Mouse (Mus musculus): ENCODE measurements at regions not wholly inside any gene's neighbourhood (a gene's known extent, or its start where the extent isn't known, plus 50 kb on each side); places are given as distances from the start of the nearest gene placed in this dataset.

DNA sequence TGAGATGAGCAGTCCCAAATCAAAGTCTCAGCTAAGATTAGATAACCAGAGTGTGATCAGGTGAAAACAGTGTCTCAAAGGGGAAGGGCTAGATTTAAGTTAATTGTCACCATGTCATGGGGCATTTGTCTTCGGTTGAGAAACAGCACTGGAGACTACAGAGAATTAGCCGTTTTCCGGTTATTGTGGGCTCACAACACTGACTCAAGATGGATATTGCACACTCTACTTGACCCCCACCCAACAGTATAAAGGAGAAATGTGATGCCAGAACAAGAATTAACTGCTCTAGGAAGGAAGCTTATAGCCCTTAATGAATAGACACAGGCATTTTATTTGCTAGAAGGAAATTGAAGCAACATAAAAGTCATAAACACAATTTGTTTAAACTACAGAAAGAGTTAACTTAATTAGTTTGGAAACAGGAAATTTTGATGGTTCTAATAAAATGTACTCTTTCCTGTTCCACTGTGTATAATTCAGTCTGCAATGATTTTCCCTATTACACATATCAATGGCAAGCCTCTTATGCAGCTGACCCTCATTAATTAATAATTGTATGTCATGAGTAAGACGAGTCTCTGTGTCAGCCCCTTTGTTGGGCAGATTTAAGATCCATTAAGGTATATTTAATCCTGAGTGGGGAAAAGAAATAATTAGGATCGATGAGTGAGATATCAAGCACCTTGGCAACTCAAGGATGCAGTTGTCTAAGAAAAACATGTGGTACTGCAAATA is 277.4 kb upstream of the Tmeff2 start:
- no peak for DNase-seq

DNA sequence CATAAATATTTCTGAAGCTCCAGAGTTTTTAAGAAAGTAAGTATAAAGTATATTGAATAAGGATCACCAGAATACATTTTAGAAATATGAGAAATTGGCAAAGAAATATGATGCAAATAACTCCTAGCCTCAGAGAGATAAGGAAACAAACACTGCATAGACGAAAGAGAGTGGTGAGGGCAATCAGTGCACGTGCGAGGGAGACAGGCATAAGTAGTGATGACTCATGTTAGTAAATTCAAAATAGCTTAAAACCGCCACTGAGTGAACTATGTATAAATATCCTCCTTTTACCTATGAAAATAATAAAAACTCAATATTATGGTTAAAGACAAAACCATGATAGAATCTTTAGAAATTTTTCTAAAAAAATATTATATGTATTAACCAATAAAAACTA is 271.4 kb upstream of the Tmeff2 start:
- DNase-seq: no peak

DNA sequence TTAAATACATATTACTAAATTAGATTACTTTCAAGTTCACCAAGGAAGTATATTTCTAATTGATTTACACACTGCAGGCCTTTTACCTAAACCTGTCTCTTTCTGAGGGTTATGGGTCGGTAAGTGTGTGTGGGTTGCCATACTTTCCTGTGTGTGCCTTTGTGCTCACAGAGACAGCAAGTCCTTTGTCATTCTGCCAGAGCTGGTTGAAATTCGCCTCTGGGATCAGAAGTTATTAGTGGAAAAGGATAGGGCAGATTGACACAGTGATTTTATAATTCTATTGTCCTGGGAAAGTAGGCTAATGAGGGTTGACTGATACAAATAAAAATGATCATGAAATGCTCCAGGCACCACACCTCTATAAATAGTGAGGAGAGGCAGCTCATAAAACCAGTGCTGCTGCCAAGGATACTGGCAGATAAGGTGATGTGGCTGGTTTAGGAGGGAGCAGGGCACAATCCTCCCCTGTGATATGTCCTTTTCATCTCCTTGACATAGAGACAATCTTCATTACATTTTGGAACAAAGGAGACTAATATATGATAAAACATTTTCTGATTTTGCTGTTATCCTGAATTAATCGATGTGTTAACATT is 270.9 kb upstream of the Tmeff2 start:
- DNase-seq: peak in 1 of 2 experiments; percentile 23

DNA sequence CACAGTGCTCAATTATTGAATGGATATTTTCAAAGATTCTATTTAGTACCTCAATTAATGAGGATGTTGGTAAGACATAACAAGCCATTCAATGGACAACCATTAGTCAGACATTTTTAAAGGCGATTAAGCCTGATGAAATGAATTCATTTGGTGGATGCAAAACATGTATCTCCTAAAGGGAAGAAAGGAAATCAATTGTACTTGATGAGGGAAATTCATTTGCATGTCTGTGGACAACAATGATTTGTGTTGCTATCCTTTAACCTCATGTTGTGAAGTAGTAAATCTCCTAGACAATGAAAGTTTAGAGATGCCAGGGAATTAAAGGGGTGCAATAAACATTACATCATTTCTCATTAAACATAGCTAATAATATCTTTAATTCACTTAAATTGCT is 262.5 kb upstream of the Tmeff2 start:
- DNase-seq: no peak

DNA sequence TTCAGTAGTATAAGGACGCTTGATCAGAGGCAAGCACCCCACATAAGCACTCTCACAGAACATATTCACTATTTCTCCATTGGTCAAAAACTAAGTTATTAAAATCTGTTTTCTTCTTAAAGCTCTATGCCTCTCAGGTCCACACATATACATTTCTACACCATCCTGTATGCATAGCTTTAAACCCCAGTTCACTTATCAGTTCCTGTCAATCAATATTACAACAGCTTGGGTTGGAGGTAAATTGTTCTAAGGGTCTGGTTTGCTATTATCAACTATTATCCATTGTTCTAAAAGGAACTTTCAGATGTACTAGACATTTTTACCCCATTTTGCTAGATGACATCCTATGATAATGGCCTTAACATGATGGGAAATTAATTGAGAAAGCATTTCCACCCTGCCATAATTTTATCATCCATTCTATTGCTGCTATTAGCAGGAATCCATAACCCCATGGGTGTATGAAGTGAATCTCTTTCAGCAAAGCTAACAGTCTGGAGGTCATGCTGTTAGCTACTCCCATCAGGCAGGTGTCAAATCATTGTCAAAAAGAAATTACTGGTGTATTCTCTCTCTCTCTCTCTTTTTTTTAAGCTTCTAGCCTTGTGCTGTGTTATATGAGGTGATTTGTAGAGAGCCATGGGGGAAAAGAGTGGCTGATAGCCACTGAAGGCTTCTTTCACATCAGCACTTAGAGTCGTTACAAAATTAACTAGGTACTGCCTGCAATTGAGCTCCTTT is 253.3 kb upstream of the Tmeff2 start:
- DNase-seq: no peak

DNA sequence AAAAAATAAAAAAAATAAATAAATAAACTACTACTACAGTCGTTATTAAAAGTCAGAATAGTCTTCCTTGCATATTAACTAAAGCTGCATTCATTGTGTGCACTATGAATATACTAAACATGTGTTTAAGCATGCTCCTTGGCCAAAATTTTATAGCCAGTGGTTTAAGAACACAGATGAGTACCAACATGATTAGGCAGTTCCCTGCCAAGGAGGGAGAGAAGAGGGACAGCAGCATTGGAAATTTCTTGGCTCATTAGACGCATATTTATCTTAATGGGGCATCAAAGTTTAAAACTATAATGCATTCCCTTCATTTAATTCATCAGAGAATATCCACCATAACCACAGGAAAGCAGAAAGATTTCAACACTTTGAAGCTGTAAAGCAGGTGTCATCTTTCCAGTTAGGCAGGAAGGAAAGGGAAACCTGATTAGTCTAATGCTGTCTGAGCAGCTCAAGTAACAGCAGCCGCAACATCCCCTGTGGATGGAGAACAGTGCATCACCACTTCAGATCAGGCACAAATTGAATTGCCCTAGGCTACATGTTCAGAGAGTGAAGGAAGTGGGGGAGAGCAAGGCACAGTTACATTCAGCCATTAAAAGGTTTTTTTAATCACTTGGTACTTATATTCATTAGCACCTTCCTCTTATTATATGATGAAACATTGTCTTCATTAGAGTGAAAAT is 248.3 kb upstream of the Tmeff2 start:
- no peak for DNase-seq

DNA sequence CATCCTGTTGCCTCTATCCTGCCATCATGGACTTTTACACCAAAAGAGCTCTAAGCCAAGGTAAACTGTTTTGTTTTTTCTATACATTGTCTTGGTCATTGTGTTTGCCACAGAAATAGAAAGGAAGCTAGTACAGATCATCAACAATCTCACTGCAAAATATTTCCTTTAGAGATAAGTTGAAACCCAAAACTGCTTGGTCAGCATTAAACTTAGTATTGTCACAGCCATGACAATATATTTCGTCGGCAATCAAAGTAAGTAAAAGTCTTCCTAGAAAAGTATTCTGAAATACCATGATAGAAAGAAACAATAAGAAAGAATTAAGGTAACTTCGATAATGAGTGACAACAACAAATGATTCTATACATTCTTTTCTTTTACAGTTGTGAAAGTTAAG is 235.3 kb upstream of the Tmeff2 start:
- DNase-seq: no peak

DNA sequence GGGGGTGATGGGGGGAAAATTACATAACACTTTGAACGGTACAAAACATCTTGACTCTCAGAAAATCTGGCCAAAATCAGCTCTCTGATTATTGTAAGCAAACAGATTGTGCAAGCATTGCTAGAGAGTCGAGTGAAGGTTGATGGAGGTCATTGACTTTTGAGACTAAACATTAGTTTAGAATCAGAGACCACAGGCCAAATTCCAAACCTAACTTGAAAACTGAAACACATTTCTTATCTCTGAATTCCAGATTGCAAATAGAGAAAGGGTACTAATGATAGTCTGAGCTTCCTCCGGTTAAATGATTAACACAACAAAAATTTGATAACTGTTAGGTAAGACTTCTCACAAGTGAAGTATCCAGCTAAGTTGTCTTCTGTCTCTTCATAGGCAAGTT is 217.5 kb upstream of the Tmeff2 start:
- no peak for DNase-seq

DNA sequence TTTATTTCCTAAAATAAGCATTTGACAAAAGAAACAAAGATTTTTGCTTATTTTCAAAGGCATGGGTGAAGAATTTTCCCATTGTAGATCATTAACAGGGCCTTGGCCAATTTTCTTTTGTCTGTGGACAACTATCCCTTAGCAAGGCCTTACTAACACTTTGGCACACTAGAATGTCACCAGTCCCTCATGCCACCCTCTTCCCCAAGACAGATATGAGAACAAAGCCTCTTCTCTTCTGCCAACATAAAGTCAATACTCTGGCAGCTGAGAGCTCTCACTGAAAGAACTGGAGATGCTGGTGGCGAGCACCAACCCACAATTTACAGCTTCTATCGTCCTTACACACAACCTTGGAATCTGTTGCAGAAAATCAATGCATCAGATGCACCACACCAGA is 215.1 kb upstream of the Tmeff2 start:
- no peak for DNase-seq

DNA sequence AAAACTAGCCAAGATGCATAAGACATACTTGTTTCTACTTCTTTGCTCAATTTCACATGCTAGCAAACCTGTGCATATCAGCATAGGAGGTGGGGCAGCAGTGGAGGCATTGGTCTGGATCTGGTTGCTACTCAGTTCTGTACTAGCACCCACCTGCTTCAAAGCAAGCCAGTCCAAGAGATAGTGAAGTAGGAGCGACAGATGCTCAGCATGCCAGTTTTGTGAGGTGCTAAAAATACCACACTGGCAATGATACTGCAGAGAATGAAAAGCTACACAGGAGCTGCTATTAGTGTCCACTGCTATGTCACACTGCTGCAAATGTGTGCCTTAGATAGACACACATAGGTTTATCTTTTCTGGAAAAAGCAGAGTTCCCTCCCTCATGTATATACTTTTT is 203.5 kb upstream of the Tmeff2 start:
- peak in 1 of 2 experiments; percentile 13 for DNase-seq

DNA sequence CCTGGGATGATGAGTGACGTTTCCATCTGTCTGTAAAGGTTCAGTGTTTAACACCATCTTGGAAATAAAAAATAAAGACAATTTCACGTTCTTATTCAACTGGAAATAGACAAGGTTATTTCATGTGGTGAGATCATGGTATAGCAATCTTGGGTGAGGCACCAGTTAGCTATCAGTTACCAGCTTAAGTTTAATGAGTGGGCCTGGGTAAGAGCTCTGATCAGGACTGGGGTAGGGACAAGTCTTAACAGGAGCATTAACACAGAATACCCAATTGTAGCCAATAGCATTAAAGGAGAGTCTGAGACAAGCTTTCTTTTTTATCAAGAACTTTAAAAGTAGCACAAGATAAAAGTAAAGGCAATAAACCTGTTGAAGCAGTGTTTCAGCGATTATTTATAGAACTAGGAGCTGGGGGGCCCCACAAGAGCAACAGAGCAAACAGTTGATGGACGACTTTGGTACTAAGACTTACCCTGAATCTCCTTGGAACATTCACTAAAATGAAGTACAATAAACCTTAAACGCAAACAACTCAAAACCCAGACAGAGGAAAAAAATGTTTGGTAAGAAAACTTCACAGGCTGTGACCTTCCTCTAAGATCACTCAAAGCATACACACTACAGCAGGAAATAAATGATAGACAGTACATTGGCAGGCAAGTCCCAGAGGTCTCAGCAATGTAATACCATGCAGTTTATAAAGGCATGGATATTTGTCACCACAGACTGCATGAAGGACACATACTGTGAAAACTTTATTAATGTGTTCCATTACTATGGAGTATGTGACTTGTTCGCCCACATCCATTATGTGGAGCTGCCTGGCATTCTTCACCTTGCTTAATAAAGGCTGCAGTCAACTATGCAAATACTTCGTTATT is 202.9 kb upstream of the Tmeff2 start:
- DNase-seq: no peak

DNA sequence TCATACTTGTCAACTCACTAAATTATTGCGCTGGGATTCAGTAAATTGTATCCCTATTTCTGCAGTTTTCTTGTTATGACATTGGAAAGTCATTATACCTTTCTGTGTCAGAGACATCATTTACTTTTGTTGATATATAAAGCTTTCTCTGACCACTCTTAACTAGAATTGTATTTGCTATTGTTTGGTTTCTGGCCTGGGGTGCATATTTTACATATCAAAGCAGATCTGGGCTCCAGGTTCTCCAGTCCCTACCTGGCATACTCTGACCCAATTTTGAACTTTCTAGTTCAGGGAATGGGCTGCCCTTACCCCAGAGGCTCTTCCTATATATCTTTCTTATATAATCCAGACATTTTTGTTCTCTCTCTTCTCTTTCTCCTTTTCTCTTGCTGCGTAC is 195.8 kb upstream of the Tmeff2 start:
- DNase-seq: no peak

DNA sequence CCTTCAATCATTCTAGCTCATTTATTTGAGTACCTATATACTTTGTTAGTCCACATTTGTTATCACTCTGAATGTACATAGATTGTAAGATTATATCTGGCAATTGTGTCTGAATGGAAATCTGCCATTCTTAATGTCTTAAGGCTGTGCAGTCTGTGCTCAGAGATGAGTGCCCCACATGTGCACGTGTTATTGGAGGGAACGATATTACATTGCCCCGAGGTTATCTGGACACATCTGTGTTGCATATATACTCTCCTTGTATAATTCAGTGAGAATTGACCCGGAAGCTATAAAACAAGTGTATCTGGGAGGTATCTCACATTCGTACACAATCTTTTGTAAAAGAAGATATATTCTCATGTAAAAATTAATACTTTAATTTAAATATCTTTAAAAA is 155.4 kb upstream of the Tmeff2 start:
- no peak for DNase-seq

DNA sequence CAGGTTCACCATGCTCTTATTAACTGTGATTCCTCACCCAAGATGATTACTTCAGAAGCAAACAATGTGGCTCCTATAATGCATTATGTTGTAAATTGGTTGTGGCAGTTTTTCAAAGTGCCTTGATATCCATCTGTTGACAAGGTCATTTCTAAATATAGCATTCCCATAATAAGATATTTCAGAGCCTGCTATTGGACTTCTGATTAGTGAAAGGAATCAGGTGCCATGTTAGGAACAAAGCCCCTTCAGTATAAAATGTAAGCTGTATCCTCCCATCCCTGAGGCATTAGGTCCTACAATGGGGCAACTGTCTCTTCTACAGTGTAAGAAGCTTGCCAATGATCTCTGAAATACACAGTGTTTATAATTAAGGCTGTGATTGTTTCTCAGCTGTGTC is 130.2 kb upstream of the Tmeff2 start:
- DNase-seq: no peak

DNA sequence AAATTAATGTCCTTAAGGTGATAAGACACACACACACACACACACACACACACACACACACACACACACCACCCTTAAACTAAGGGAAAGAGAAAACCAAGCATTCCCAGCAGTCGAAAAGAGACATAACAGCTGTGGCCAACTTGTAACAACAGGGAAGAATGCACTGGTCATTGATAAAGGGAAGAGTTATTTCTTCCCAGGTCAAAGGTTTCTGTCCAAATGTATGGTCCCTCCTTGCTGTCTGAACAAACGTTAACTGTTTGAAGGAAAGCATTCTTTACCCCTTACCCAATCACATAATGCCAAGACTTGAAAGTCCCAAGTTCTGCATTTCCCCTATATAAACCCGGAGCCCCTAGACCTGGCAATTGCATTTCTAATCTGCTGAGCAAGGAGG is 105.2 kb upstream of the Tmeff2 start:
- no peak for DNase-seq

DNA sequence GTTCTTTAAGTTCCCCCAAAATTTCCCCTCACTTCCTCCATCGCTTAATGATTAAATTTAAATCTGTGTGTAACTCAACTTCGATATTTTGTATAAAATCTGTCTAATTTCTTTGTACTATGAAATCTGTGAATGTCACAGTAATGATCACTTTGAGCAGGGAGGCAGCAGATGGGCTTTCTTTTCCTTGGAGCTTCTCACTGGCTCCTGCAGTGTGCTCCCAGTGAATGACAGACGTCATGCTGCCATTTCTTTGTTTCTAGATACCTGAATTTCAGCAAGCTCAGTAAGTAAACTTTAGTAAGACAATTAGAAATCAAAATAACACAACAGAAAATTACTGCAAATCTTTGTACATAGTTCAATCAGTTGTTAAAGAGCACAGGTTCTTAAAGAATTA is 102.3 kb upstream of the Tmeff2 start:
- DNase-seq: peak in 1 of 2 experiments; percentile 9

DNA sequence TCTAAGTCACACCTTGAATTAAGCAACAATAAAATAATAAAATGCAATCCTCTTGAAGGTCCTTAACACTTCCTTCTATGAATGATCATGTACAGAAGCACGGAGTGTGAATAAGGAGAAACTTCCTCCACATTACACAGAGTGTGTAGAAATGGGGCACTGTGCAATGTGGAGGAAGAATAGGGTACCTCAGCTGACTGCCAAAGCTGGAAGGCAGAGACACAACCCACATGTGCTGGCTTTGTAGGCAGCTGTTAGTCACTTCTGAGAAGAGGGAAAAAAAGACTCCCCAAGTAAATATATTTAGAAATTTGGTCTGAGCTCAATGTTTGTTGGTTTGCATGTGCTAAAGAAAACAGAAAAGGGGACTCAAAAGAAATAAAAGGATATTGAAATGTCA is 94.1 kb upstream of the Tmeff2 start:
- DNase-seq: no peak

DNA sequence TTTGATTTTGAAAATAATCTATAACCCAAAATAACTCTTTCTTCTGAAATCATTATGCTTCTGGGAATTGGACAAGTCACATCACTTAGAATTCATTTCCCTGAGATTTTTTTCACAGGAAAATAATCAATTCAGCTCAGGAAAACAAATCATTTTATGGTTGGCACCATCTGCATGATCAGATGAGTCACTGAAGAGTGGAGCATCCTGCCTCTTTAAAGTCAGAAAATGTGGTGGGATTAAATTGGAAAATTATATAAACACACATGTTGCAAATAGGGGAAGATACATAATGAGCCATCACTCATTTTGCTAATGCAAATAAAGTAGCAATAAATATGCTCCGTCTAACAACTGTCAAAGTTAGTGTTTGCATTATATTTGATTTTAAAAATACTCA is 93.6 kb upstream of the Tmeff2 start:
- DNase-seq: no peak

DNA sequence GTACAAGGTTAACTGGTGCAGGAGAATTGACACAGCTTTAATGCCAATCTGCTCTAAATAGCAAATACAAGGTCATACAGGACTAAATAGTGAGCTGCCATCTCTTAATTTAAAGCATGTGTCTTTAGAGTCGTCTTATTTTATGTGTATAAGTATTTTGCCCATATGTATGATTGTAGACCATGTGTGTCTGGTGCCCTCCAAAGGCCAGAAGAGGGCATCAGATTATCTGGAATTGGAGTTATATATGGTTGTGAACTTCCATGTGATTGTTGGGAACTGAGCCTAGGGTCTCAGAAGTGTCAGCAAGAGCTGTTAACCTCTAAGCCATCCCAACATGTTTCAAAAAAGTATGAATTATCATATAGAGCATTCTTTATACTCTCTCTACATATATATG is 68.8 kb upstream of the Tmeff2 start:
- DNase-seq: no peak

DNA sequence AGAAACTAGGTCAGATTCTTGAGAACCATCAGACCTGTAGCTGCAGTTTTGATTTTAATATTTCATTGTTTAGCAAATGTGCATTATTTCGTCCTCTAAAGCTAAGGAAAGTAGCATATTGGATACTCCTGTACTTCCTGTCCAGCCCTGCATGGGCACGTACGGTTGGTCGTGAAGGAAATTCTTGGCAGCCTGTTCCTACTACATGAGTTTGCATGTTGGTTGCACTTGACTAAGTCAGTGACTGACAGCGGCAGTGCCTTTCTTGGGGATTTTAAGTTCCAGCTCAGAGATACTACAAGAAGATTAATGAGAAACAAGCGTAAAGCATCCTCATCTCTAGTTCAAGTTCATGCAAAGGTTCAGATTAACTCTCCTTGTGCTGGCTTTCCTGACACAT is 64.3 kb upstream of the Tmeff2 start:
- no peak for DNase-seq

DNA sequence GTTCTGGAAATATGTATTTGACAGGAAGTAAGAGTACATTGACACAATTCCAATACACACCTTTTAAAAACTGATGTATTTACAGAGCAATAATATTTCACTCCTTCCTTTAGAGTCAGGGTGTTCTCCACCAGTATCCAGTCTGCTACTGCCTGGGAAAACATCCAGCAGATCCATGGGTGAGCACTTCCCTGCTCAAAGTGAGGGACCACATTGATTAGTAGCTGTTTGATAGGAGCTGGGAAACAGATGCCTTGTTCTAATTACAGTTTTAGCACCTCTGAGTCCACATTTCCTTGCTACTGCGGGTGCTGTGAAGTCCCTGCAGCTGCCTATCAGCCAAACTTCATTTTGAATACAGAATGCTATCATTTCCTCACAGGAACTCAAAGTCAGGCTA is 53.3 kb upstream of the Tmeff2 start:
- DNase-seq: no peak
